Mouse (Mus musculus) lung, postnatal 25 days (tissue): ENCODE measurements around the gene Ppara.
A peak's percentile ranks its signal among the peaks of the same experiment; 100 is the strongest.
"Not testable (repeated sequence)": the region's sequence is repeated elsewhere in the genome, so short reads cannot be mapped to it uniquely, and the experiment has no call there.

Experiments used
- DNase-seq: peaks from one replicate; pipeline ENCODE4 v3.0.0; 2022; ENCODE audit warnings: low spot score

Ppara gene

DNA sequence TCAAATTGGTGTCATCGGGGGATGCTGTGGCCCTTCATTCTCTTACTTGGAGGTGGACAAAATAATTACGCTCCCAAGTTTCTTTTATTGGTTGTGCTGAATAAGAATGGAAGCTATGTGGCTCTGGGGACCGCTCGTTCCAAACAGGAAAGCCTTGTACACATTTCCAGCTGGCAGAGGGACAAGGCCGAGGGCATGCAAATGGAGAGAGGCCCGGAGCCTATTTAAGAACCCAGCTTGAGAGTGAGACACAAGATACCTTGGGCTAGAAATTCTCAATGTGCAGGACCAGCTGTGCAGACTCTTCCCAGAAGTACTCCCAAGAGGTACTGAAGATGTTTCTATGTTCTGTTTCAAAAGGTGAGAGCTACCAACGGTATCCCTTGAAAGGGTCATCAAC lies 21.8 kb downstream of the Ppara start:
- no peak for DNase-seq

DNA sequence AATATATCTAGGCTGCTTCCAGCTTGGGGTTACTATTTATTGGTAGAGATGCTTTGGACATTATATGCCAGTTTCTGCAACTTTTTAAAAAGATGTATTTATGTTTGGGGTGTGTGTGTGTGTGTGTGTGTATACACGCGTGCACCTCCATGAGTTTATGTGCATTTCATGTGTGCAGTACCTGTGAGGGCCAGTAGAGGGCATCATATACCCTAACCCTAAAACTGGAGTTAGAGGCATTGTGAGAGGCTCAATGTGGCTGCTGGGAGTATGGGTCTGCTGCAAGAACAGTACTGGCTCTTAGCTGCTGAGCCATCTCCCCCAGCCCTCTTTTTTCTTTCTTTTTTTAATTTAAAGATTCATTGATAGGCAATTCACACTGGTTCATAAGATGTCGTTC lies 23.0 kb downstream of the Ppara start:
- no peak for DNase-seq

DNA sequence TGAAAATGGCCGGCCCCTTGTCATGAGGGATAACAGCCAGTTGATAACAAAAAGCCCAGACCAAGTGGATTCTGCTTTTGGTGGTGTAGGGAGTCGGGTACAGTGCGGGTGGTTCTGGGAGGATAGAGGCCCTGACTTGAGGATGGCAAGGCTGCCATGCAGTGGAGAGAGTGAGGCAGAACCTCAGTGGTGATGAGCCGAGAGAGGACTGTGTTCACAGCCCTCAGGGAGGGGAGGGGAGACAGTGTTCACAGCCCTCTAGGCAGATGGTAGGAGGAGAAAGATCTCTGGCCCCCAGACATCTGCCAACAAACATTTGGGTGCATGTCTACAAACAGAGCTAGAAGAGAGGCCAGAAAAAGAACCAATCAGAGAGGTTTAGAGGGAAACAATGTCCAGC lies 28.0 kb downstream of the Ppara start:
- DNase-seq, result no peak

DNA sequence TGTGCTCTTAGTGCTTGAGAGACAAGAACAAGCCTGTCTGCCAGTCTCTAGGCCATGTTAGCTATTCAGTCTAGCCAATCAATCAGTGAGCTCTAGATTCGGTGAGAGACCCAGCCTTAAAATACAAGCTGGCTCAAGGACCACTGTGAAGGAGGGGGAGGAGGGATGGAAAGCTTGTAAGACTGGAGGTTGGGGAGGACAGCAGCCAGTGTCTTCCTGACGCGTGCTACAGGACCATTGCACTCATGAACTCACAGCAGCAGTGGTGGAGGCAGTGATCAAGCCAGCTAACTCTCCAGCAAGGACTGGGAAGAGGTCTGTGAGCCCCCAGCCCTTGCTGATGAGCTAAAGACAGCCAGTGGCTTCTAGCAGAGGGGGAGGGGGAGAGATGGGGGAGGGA lies 30.2 kb downstream of the Ppara start:
- DNase-seq, result no peak

DNA sequence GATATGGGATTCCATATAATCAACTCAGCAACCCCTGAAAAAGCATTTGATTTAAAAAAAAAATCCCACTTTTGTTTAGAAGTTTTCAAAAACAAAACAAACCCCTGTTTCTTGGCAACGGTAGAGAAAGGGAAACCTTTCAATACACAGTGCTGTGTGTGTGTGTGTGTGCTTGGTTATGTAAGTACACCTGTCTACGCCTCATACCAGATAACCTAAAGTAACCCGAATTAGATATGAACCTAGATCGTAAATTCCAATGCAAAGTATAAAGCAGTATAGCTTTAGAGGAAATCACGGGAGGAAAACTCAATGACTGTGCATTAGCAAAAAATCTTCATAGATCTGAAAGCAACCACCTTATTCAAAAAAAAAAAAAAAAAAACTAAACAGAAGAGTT lies 31.9 kb downstream of the Ppara start:
- DNase-seq, result no peak

DNA sequence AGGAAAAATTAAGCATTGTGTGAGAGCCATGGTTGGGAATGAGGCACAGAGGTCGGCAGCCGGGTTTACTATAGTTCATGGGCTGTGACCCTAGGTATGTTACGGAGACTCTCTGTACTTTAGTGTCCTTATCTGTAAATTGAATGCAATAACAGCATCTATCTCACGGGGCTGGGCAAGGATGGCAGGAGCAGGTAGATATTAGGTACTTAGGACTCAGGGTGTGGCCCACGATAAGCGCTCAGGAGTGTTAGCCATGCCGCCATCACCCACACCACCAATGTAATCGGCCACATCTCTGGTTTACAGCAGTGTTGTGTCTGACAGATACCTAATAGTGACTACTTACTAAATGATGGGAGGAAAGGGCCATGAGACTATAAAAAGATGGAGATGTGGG lies 34.2 kb downstream of the Ppara start:
- no peak for DNase-seq

DNA sequence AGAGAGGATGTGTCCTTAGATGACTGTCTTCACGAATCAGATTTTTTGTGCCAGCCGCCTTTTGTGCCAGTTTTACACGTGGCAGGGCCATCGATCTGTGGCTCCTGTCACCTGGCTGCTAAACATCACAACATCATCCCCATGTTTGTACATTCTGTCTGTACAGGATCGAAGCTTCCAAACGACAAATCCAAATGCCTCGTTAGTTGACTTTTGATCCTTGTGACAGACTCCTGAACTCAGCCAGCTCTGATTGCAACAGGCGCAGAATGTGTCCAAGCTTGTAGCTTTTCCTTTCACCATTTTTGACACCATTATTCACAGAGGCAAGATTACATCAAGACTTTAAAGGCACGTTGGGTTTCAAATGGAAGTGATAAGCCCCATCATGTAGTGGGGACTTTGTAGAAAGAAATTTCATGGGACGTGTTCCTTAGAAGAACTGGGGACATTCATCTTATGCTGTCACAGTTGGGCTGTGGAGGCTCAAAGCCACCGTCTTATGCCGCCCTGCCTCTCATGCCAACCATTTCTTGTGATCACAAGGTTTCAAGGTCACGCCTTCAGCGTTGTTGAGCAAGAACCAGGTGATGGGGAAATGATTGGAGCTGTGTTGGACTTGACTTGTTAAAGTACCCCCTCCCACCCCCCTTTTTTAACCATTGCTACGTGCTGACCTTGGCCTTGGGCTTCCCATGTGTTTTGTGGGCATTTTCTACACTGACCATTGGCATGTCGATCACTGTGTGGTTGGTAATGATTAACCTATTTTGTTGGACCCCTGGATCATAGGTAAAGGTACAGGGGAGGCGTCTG lies 36.7 kb downstream of the Ppara start:
- no peak for DNase-seq

DNA sequence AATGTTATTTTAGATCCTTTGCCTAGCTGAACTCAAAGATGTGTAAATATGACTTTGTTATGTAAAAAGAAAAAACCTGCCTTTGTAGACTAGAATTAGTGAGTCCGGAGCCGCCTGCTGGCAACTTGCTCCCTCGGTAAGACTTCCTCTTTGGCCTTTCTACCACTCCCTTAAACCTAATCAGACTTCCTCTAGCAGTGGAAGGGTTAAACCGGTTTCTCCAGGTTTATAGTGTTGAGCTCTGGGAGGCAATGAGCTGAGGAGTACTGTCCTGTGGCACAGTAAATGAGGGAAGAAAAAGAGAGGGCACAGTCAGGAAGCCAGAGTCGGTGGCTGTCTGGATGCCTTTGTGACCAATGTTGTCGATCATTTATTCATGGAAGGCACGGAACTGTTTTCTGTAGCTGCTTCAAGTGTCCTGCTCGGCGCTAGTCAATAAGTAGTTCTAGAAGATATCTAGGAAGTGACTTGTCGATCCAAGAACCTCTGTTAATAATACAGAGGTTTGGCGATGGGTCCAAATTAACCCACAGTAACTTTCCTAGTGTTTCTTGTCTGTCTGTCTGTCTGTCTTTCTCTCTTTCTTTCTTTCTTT lies 37.5 kb downstream of the Ppara start:
- no peak for DNase-seq

DNA sequence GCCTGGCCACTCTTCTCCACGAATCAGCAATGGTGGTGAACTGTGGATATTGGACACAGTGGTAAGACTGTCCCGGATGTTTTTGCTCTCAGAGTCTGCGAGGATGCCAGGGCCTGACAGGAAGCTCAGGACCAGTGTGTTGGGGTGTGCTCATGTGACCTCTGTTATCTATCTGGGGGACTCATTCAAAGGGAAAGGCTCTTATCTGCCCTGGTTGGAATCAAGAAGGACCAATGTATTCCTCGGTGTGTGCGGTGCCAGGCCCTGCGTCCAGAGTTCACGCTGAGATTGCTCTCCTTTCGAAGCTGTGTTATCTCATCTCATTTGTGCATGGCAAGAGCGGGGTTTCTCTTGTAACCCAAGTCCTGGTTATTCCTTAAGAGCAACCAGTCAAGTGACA lies 39.6 kb downstream of the Ppara start:
- DNase-seq, result no peak

DNA sequence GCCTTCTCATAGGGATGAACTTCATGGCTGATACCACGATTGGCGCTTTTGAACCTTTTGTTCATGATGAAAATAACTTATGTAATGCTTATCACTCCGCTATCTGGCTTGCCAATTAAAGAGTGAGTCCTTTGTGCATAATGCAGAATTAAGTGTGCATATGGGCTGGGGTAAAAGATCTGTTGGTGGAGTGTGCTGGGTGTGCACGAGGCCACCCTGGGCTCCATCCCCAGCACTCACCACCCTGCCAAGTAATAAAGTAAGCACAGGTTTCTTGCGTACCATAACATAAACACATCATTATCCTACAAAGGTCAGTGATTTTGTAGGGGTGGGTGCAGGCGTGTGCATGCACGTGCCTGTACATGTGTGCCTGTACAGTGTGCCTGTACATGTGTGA lies 40.2 kb downstream of the Ppara start:
- DNase-seq, result no peak

DNA sequence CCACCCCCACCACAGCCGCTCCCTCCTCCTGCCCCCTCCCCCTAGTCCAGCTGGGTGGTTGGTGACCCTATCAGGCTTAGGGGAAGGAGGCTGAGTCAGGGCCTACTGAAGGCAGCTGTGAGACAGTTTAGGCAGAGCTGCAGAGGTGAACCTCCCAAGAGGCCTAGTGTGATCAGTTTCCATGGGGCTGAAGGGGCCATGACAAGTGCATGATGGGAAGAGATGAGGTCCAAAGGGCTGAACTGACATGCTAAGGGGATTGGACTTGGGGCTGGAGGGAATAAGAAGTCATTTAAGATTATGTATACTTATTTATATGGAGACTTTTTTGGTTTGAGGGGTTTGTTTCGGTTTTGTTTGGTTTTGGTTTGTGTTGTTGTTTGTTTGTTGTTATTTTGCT lies 41.5 kb downstream of the Ppara start:
- no peak for DNase-seq

DNA sequence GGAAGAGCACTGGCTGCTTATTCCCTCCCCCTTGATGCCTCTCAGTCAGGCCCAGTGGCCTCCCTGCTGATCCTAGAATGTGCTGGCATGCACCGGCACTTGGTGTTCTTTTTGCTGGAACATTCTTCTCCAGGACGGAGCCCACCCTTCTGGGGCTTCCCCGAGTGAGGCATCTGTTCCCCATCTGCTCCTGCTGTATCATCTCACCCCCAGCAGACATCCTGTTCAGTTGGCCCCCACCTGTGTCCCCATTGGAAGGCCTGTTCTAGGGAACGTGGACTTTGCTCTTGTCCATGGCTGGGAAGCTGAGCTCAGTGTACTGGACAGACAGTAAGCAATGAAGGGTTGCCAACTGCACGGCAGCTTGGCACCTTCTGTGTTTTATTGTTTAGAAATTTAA lies 42.0 kb downstream of the Ppara start:
- no peak for DNase-seq

DNA sequence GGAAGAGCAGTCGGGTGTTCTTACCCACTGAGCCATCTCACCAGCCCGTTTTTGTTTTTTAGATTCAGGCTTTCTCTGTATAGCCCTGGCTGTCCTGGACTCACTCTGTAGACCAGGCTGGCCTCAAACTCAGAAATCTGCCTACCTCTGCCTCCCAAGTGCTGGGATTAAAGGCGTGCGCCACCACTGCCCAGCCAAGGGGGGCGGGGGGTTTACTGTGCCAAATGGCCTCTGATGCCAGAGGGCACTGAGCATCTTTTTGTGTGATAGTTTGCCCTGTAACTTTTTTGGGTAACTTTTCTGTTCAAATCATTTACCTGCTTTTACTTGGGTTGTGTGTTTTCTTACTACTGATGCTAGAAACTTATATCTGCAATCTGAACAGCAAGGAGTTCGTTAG lies 44.1 kb downstream of the Ppara start:
- DNase-seq, result not testable (repeated sequence)

DNA sequence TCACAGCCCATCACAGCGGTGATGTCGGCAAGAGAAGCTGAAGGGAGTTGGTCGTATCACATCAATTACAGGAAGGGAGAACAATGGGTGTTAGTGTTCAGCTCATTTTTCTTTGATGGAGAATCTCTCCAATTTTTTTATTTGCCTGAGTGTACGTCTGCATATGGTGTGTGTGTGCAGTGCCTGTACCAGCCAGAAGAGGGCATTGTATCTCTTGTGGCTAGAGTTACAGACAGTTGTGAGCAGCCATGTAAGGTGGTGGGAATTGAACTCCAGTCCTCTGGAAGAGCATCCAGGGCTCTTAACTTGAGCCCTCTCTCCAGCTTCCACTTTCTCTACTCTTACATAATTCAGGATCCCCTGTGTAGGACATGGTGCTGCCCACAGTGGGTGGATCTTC lies 48.4 kb downstream of the Ppara start:
- DNase-seq, result no peak

DNA sequence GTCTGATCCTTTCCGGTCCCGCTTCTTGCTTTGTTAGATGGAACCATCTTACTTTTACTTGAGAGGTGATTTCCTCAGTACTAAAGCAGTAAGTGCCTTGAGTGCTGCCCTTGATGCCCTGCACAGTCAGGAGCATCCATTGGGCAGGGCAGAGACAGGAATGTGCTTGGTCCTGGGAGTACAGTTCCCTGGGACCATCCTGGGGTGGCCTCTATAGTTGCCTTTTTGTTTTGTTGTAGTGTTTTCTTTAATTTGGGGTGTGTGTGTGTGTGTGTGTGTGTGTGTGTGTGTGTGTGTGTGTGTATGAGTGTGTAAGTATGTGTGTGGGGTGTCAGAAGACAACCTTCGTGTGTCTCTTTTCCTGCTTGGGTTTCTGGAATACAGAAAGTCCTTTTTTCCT lies 49.6 kb downstream of the Ppara start:
- DNase-seq, result no peak

DNA sequence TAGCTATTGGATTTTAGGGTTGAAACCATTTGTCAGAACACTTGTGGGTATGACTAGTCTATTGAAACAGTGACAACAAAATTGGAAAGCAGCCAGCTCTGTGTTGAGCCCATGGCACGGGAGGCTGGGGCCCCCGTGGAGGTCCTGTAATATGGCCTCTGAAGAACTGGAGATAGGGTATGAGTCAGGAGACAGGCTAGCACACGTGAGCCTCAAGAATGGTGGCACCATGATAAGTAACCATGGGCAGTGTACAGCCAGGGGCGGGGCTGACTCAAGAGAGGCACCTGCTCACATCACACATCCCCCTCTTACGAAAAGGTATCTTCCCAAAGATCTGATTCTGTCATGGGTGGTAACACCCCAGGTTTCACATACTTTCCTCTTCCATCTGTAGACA lies 51.9 kb downstream of the Ppara start:
- no peak for DNase-seq

DNA sequence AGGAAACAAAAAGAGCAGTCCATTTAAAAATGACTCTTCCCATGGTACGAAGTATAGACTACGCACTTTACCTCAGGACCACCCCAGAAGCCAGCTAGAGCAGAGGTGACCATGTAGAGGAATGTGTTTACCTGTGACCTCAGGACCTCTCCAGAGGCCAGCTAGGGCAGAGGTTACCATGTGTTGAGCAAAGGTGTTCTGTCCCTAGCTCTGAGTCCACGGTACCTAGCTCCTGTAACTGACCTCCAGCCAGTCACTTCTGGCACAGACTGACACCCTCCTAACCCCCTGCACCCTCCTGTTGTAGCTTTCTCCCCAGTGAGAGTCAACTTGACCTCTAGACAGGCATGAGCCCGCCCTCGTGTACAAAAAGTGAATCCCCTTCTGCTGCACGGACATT lies 52.7 kb downstream of the Ppara start:
- no peak for DNase-seq

DNA sequence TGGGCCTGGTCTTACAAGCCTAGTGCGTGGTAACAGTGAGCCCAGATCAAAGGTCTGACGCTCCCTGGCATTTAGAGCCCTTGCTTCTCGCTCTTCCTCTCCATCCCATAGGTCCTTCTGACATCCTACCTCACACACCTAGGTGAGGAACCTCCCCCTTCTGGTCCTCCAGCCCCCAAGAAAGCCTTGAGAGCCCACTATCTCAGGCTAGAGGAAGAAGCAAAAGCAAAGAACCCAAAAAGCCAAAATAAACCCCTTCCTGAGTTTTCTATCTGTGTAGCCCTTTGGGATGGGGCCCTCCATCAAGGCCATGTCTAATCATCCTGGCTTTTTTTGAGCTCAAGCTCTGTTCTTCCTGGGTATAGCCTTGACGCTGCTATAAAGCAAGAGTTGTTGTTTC lies 53.3 kb downstream of the Ppara start:
- DNase-seq, result no peak

DNA sequence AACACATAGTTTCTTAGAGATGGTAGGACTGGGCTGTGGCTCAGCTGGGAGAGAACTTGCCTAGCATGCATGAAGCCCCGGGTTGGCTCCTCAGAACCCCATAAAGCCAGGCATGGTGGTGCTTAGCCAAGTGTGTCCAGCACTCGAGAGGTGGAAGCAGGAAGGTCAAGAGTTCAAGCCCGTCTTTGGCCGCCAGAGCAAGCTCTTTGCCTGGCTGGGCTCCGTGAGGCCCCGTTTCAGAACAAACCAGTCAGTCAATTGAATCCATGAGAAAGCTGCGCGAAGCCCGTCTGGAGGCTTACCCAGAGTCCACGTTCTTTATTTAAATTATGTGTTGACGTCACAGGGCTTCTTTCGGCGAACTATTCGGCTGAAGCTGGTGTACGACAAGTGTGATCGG lies 53.9 kb downstream of the Ppara start:
- no peak for DNase-seq

DNA sequence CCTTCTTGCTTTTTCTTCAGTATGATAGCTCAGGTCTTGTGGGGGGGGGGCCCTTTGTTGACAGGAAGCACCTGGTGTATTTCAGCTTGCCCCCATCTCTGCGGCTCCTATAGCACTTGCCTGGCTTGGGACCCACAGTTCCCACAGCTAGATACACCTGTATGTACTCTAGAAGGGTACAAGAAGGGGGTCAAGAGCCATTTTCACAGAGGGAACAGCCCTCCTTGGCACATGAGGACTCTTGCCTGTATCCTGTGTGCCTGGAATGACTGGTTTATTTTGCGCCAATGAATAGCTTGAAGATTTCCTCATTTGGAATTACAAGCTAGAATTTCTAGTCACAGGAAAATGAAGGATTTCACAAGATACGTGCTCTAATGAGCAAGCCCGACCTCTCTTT lies 56.7 kb downstream of the Ppara start:
- DNase-seq, result peak; percentile 76

DNA sequence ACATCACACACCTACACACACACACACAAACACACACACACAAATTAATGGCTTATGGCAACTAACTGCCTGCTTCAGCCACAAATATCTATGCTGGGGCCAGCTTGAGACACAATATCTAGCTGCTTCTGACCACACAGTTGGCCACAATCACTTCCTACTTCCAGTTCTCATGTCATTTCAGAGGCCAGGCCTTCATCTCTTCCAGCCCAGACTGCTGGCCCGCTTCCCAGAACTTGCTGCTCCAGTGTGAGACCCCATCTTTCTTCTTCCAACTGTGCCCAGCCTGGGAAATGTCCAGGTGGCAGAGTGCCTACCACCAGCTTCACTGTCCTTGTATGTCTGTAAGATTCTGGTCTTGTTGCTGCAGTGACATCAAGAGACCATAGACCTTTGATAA lies 58.0 kb downstream of the Ppara start:
- no peak for DNase-seq

DNA sequence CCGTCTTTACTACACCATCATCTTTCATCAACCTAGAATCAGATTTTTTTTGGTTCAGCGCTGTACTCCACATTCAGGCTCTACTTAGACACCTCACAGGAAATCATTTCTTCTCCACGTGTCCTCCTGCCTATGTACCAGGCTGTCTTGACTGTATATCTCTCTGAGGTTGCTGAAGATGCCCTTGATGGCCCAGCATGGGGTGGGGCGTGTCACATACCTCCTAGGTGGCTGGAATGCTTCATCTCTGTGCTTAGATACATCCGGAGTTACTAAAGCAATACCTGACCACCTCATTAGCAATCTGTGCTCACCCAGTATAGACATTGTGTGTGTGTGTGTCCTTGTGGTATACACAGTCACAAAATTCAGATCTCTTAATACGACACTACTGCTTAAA lies 60.7 kb downstream of the Ppara start:
- no peak for DNase-seq

DNA sequence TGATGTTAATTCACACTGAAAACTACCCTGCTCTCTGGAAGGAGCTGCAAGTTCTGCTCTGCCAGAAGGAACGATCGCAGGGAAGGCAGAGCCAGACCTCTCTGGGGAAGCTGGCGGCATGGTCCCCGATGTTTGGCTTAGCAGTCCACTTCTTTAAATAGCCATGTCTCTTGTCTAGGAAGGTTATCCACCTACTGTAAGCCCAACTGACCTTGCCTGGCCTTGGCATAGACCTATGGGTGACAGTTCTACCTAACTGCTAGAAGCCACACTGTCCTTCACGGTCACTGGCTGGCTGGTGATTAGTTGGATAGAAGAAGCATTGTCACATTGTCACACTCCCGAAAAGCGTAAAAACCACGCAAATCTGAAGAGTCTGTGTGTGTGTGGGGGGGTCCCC lies 63.9 kb downstream of the Ppara start:
- no peak for DNase-seq

DNA sequence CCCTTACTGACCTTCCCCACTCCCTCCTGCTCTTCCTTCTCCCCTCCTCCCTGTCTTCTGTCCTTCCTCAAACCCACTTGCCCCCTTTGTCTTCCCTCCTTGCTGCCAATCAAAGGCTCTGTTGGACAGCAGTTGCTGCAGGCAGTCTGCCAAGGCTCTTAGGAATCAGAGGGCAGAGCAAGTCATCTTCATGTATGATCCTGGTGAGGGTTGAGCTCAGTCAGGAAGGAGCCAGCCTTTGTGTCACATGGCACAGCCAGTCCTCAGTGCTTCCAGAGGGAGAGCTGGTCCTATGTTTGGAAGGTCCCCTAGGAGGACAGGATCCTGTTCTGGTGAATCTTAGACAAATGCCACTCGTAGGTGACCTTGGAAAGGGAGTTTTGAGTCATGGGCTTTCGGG lies 68.1 kb downstream of the Ppara start:
- DNase-seq, result no peak
